Mouse (Mus musculus) natural killer cell, adult 2 months (primary cell): ENCODE measurements at regions not wholly inside any gene's neighbourhood (a gene's known extent, or its start where the extent isn't known, plus 50 kb on each side); places are given as distances from the start of the nearest gene placed in this dataset.

Source experiments
- DNase-seq, 2 experiments: peaks; one replicate each; pipeline ENCODE4 v3.0.0; 2022; ENCODE audit warnings: low spot score in 2 of 2

- no peak for DNase-seq
These were observed 57.8 kb upstream of the Chd6 start for GRCm38 (mm10) chr2:161166681-161167080.

- DNase-seq = no peak
These were observed 56.6 kb upstream of the Chd6 start for GRCm38 (mm10) chr2:161165495-161165894.

- no peak for DNase-seq
These were observed 55.4 kb upstream of the Chd6 start for GRCm38 (mm10) chr2:161164320-161164719.
